Mouse (Mus musculus) heart, postnatal 0 days (tissue): ENCODE measurements around the gene 1810024B03Rik. TPM values are rescaled to one million over a fixed set of nuclear protein-coding genes. Genes with fewer than 3 reads are reported as not detected.
"Not testable (repeated sequence)": the region's sequence is repeated elsewhere in the genome, so short reads cannot be mapped to it uniquely, and the experiment has no call there.

Source experiments
- ATAC-seq: fragments of 200-750 bp; cut with Nextera tagmentation; 2 replicates; pipeline ENCODE4 v1.8.0; 2017; ENCODE audit warnings: low read depth, moderate number of reproducible peaks, moderate library complexity; ENCODE audit not compliant: insufficient read depth
- DNase-seq: peaks from one replicate; pipeline ENCODE4 v3.0.0-alpha.2; 2016; ENCODE audit warnings: low spot score
- H3K27ac ChIP-seq: fragments of 300-500 bp; sonication (generic); 2 replicates; pipeline ENCODE4 v1.5.1; 2014; ENCODE audit warnings: low read depth, mild to moderate bottlenecking
- H3K27me3 ChIP-seq: fragments of 300-500 bp; sonication (generic); 2 replicates; pipeline ENCODE4 v1.6.1; 2014; ENCODE audit warnings: low read length, mixed read lengths; ENCODE audit not compliant: control insufficient read depth, insufficient read depth
- H3K36me3 ChIP-seq: fragments of 300-500 bp; sonication (generic); replicated peaks from 2 replicates; pipeline ENCODE4 v1.6.1; 2014; ENCODE audit warnings: low read length, mixed read lengths; ENCODE audit not compliant: control insufficient read depth, insufficient read depth
- H3K4me1 ChIP-seq: fragments of 300-500 bp; sonication (generic); 2 replicates; pipeline ENCODE4 v1.6.1; 2014; ENCODE audit warnings: antibody characterized with exemption; ENCODE audit not compliant: control insufficient read depth, insufficient read depth
- H3K4me2 ChIP-seq: fragments of 300-500 bp; sonication (generic); 2 replicates; pipeline ENCODE4 v1.6.1; 2014; ENCODE audit warnings: low read depth, mild to moderate bottlenecking, low read length, moderate library complexity
- H3K4me3 ChIP-seq: fragments of 300-500 bp; sonication (generic); 2 replicates; pipeline ENCODE4 v1.5.1; 2014; ENCODE audit warnings: low read depth, low read length
- H3K9ac ChIP-seq: fragments of 300-500 bp; sonication (generic); replicated peaks from 2 replicates; pipeline ENCODE4 v1.6.1; 2014; ENCODE audit warnings: low read depth, low read length, mixed read lengths
- H3K9me3 ChIP-seq: fragments of 300-500 bp; sonication (generic); replicated peaks from 2 replicates; pipeline ENCODE4 v1.6.1; 2016; ENCODE audit warnings: low read length; ENCODE audit not compliant: control insufficient read depth
- CTCF ChIP-seq: IDR thresholded peaks from 2 replicates; pipeline ENCODE4 v1.5.1; 2016; ENCODE audit warnings: antibody characterized with exemption, control low read depth, low read depth
- EP300 ChIP-seq: IDR thresholded peaks from 2 replicates; pipeline ENCODE4 v1.6.1; 2016; ENCODE audit warnings: antibody characterized with exemption, low read depth
- WGBS: fragments of 180-500 bp; shearing (Covaris S2); extraction: QIAGEN DNeasy Blood & Tissue Kit; methylation state at CpG from one replicate; pipeline ENCODE4 v1.1.7; 2014; 5-methylcytosine and 5-hydroxymethylcytosine counted together
- polyA plus RNA-seq: library from polyadenylated mRNA; unstranded; fragments of >200 nt; fragmentation: Nextera tagmentation; extraction: Ambion mirVana; gene quantifications from 2 replicates; pipeline ENCODE4 v1.2.1, GENCODE M21; 2015
- total RNA-seq: library from RNA; depleted of rRNA; stranded (reverse); fragments of >200 nt; gene quantifications from 2 replicates; pipeline ENCODE4 v1.2.3, GENCODE M21; 2014; ENCODE audit warnings: low replicate concordance

1810024B03Rik gene
- total and polyA plus RNA-seq, 2 experiments from 2014 or later = 0.27 to 1.9 TPM

GRCm38 (mm10) chr2:127204932-127205331, 3.1 kb downstream of the 1810024B03Rik start:
- peaks cover 6% of the 10 kb centered on the region; the same call in 1 of the 2 replicates for H3K4me1 ChIP-seq
- TF ChIP-seq CTCF (peak; percentile 74), EP300 (no peak)
- H3K36me3 ChIP-seq = peaks cover 3% of the 10 kb centered on the region; the same call in 1 of the 2 replicates
- no peak overlapping the region for H3K4me2 ChIP-seq
- DNase-seq (peak; percentile 56), ATAC-seq (no peak)
- no peak overlapping the region for H3K27ac ChIP-seq
- no peaks in the 10 kb centered on the region for H3K9me3 ChIP-seq
- no peak overlapping the region for H3K4me3 ChIP-seq
- no peak overlapping the region for H3K9ac ChIP-seq
- H3K27me3 ChIP-seq = no peaks in the 10 kb centered on the region
- WGBS = 17% methylated on average over 3 of the region's 3 CpGs

- Histone ChIP-seq H3K4me3 (no peak overlapping the region), H3K27me3 (no peaks in the 10 kb centered on the region), H3K9me3 (no peaks in the 10 kb centered on the region), H3K27ac (no peak overlapping the region), H3K9ac (no peak overlapping the region), H3K4me2 (no peak overlapping the region), H3K36me3 (no peaks in the 10 kb centered on the region), H3K4me1 (no peaks in the 10 kb centered on the region)
- TF ChIP-seq EP300 = no peak
- no peak for TF ChIP-seq CTCF
- ATAC-seq = no peak
- no peak for DNase-seq
These were observed 18.5 kb downstream of the 1810024B03Rik start for GRCm38 (mm10) chr2:127189574-127189973.

GRCm38 (mm10) chr2:127182598-127183381, 25.3 kb downstream of the 1810024B03Rik start:
- Histone ChIP-seq H3K4me1 (no peaks in the 10 kb centered on the region), H3K4me2 (peak overlapping the region; percentile 71), H3K9me3 (no peaks in the 10 kb centered on the region), H3K27ac (peak overlapping the region; percentile 85), H3K27me3 (0 out of 2 replicates have a peak, but pooled peaks cover 5% of the 10 kb centered on the region), H3K4me3 (peak overlapping the region; percentile 60), H3K36me3 (no peaks in the 10 kb centered on the region), H3K9ac (peak overlapping the region; percentile 65)
- 2% methylated on average over 17 of the region's 17 CpGs for WGBS
- ATAC-seq (peak; percentile 100), DNase-seq (peak; percentile 93)
- no peak for TF ChIP-seq CTCF

GRCm38 (mm10) chr2:127166261-127166660, 41.8 kb downstream of the 1810024B03Rik start:
- ATAC-seq, H3K27ac ChIP-seq, H3K4me1 ChIP-seq, H3K27me3 ChIP-seq, H3K4me2 ChIP-seq, H3K4me3 ChIP-seq, H3K9me3 ChIP-seq, H3K9ac ChIP-seq, H3K36me3 ChIP-seq: not testable (repeated sequence)
- peak; percentile 25 for DNase-seq
- WGBS = 8% methylated on average over 1 of the region's 1 CpGs
- peak; percentile 47 for TF ChIP-seq CTCF

GRCm38 (mm10) chr2:127165675-127166074, 42.4 kb downstream of the 1810024B03Rik start:
- Histone ChIP-seq H3K27ac (no peak overlapping the region), H3K4me3 (no peak overlapping the region), H3K9me3 (no peaks in the 10 kb centered on the region), H3K4me1 (no peaks in the 10 kb centered on the region), H3K4me2 (no peak overlapping the region), H3K27me3 (0 out of 2 replicates have a peak, but pooled peaks cover 3% of the 10 kb centered on the region), H3K9ac (no peak overlapping the region), H3K36me3 (no peaks in the 10 kb centered on the region)
- no peak for ATAC-seq
- DNase-seq = no peak
- WGBS = 39% methylated on average over 4 of the region's 4 CpGs
- TF ChIP-seq CTCF (no peak), EP300 (no peak)
